Mouse (Mus musculus) cerebellum, postnatal 14 days (tissue): ENCODE measurements at regions not wholly inside any gene's neighbourhood (a gene's known extent, or its start where the extent isn't known, plus 50 kb on each side); places are given as distances from the start of the nearest gene placed in this dataset.

Experiments used
- DNase-seq, 2 experiments: peaks; one replicate each; pipeline ENCODE4 v3.0.0; 2021; ENCODE audit warnings: mixed read lengths in 2 of 2

DNA sequence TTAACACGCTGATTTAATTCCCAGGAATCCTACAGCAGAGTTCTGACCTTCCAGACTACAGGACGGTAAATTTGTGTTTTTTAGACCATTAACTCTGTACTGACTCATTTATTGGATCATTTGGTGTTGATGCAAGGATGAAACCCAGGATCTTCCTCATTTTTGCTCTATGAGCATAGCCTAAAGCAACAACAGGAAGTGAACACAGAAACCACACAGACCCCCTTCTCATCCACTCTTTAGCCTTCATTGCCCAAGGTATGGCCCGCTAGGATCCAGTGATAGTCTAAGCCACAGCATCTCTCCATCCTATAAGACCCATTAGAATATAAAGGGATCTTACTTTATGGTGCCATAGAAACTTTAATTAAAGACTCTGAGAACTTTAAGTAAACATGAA, 56.5 kb upstream of the Grin2b start:
- no peak for DNase-seq

DNA sequence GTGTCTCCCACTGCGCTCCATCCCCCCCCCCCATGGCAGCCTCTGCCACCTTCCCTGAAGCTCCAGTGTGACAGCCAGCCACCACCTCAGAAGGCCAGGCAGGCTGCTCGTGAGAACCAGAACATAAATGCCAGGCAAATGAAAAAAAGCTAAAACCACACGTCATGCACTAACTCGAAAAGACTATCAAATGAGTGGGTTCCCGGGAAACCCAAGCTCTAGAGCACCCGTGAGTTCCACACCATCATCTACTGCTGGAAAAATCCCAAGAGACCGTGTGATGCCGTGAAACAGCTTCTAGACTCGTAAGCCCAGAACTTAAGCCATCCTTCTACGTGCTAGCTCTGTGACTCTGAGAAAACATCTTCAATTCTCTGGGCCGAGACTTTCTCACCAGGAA, 62.2 kb upstream of the Grin2b start:
- DNase-seq = no peak

DNA sequence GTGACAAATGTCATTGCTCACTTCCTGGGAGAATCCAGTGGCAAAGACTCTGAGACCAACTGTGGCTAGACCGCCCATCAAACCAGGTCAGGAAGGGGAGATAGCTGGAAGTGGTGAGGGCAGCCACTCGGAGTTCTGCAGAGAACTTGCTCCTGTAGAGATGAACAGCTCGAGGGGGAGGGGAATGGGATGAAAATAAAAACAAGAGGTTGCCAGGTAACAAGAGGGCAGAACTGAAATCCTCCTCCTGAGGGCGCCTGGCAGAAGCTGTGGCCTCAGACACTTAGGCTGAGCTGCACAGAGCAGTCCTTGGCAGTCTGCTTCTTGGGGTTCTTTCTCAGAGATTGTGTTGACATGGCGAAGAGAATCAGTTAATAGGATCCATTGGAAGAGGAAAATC, 65.7 kb upstream of the Grin2b start:
- peak; percentile 17 to 26 for DNase-seq

DNA sequence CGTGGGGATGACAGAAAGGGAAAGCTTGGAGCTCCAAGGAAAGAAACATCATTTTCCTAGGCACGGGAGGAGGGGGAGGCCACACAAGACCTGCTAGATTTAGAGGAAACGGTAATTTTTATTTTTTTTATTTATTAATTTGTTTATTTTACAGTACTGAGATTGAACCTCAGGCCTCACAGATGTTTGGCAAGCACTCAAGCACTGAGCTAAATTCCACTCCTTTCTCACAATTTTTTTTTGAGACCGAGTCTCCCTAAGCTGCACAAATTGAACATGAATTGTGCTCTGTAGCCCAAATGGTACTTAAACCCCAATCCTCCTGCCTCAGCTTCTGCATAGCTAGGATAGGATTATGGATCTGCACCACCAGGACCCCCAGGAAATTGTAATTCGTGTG, 66.1 kb upstream of the Grin2b start:
- no peak for DNase-seq

DNA sequence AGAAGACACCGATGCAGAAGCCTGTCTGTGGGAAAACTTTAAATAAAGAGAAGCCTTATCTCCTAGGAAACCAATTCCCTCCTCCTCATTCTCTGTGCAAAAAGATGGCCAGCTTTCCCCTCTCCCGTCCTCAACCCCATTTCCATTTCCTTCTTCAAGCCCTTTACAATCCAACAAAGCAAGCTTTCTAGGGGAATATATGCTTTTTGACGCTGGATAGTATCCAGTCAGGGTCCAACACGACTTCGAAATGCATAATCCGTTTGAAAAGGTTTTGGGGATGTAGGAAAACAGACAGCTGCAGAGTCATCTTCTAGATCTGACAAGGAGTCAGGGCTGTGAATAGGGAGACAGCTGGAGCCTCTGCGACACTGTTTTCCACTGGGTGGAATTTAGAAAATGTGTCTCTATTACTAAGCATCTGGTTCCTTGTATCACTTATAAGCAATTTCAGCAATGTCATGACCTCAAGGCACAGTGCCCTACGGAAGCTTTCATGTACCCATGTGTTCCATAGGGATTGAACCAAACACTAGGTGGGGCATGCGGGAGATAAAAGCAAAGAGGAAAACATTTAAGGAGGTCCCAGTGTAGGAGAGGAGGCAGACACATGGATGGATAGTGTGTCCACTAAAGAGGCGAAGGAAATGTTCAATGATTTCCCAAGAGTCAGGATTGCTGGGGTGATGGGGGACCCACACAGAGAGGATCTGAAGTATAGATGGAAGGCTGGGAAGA, 68.4 kb upstream of the Grin2b start:
- DNase-seq = no peak

DNA sequence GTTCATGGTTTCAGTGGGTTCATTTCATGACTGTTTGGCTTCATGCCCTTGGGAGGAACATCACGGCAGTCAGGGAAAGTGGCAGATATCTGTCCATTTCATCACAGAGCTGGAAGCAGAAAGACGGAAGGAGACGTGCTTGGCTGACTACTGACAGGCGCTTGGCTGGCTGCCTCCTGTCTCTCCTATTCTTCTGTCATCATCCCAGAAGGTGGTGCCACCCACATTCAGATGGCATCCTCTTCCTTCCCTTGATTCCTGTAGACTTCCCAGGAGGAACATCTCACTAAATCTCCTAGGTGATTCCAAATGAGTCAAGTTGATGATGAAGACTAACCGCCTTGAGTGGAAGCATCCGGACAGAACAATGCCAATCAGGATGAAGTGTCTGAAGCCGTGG, 71.6 kb upstream of the Grin2b start:
- no peak for DNase-seq

DNA sequence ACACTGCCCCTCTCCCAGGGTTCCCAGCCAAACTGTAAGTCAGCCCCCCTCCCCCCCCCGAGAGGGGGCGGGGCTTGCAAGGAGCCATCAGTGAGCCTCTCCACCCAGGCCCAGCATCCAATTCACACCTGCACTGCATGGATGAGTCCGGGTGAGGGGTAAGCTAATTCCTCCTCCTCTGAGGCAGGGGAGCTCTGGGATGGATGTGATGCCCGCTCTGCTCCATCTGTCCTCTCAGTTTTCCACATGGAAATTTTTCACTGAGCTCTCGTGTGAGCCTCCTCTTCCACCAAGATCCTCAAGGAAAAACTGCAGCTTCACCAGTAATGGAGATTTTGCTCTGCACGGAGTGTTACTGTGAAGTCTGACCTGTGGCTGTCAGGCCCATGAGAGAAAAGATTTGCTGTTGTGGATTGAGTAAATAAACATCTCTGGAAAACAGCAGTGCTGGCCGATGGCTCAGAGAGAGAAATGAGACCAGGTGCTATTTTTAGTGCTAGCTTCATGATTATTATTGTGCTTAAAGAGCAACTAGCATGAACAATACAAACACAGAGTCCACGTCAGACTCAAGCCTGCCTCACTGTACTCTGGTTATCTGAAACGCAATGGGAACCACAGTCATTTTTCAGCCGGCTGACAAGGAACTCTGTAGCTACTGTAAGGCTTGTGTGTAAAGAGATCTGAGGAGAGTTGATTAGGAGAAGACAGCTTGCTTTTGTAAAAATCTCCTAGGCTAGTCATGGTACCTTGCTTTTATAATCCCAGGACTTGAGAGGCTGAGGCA, 71.4 kb upstream of the Gm8994 start:
- DNase-seq = no peak

DNA sequence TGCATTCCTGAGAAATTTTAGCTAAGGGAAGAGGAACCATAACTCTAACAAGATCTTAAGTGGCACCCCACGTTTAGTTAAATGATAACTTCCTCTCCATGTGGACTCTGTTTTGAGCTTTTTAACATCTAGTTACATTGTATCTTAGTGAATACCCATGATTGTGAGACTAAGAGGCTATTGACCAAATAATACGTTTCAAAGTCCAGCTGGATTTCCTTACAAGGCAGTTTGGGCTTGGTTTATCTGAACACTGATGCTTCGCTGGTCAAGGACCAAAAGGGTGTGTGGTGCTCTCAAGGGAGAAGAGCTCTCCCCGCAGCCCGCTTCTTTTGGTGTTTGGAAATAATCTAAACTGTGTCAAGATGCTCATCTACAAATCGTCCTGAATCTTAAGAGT, 51.6 kb upstream of the Gm8994 start:
- DNase-seq = no peak

DNA sequence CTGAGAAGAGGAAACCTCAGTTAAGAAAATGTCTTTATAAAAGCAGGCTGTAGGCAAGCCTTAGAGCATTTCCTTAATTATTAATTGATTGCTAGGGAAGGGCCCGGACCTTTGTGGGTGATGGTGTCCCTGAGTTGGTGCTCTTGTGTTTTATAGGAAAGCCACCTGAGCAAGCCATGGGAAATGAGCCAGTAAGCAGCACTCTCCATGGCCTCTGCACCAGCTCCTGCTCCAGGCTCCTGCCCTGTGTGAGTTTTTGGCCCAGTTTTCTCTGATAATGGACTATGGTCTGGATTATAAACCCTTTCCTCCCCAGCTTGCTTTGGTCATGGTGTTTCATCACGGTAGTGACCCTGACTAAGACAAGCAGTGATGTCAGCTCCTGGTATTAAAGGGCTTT, 50.6 kb upstream of the Gm8994 start:
- DNase-seq = no peak
